Mouse (Mus musculus) heart, embryonic 10.5 days (tissue): ENCODE results near the gene Camta1. TPM values are rescaled to one million over a fixed set of nuclear protein-coding genes. Genes with fewer than 3 reads are reported as not detected.

Experiments
- DNase-seq: peaks from one replicate; pipeline ENCODE4 v3.0.0-alpha.2; 2017; ENCODE audit warnings: low spot score
- H3K27ac ChIP-seq: fragments of 300-500 bp; sonication (generic); 2 replicates; pipeline ENCODE4 v1.5.1; 2016; ENCODE audit warnings: mild to moderate bottlenecking
- H3K27me3 ChIP-seq: fragments of 300-500 bp; sonication (generic); 2 replicates; pipeline ENCODE4 v1.6.1; 2016; ENCODE audit warnings: mild to moderate bottlenecking; ENCODE audit not compliant: poor library complexity, insufficient read depth, severe bottlenecking
- H3K36me3 ChIP-seq: fragments of 300-500 bp; sonication (generic); 2 replicates; pipeline ENCODE4 v1.6.1; 2016; ENCODE audit warnings: mild to moderate bottlenecking, moderate library complexity
- H3K4me1 ChIP-seq: fragments of 300-500 bp; sonication (generic); 2 replicates; pipeline ENCODE4 v1.6.1; 2016; ENCODE audit warnings: mild to moderate bottlenecking
- H3K4me3 ChIP-seq: fragments of 300-500 bp; sonication (generic); 2 replicates; pipeline ENCODE4 v1.5.1; 2016; ENCODE audit warnings: mild to moderate bottlenecking, moderate library complexity
- H3K9me3 ChIP-seq: fragments of 300-500 bp; sonication (generic); 2 replicates; pipeline ENCODE4 v1.6.1; 2016; ENCODE audit warnings: mild to moderate bottlenecking, moderate library complexity
- WGBS: fragments of 180-500 bp; shearing (Covaris S2); methylation state at CpG from one replicate; pipeline ENCODE4 v1.1.7; 2016; 5-methylcytosine and 5-hydroxymethylcytosine counted together
- polyA plus RNA-seq: library from polyadenylated mRNA; unstranded; fragments of >200 nt; fragmentation: Nextera tagmentation; extraction: Ambion mirVana; gene quantifications from 2 replicates; pipeline ENCODE4 v1.2.1, GENCODE M21; 2016

Gene Camta1
- polyA plus RNA-seq, 1 experiment from 2014 or later, result 115 TPM

- Histone ChIP-seq H3K36me3 (0 out of 2 replicates have a peak, but pooled peaks cover 3% of the 10 kb centered on the region), H3K4me3 (peak overlapping the region; percentile 40), H3K9me3 (peaks cover 10% of the 10 kb centered on the region), H3K4me1 (peaks cover 43% of the 10 kb centered on the region), H3K27ac (no peak overlapping the region), H3K27me3 (peaks cover 30% of the 10 kb centered on the region)
- WGBS, result 6% methylated on average over 13 of the region's 13 CpGs
- peak; percentile 94 for DNase-seq
Observed at GRCm38 (mm10) chr4:151141196-151141880, 720.3 kb downstream of the Camta1 start.

GRCm38 (mm10) chr4:151140368-151140982 is 721.2 kb downstream of the Camta1 start:
- peaks cover 32% of the 10 kb centered on the region for H3K27me3 ChIP-seq
- peaks cover 43% of the 10 kb centered on the region for H3K4me1 ChIP-seq
- 0 out of 2 replicates have a peak, but pooled peaks cover 3% of the 10 kb centered on the region for H3K36me3 ChIP-seq
- 17% methylated on average over 20 of the region's 20 CpGs for WGBS
- H3K27ac ChIP-seq, result no peak overlapping the region
- peaks cover 10% of the 10 kb centered on the region for H3K9me3 ChIP-seq
- DNase-seq, result no peak
- H3K4me3 ChIP-seq, result peak overlapping the region; percentile 40

GRCm38 (mm10) chr4:151139053-151139840 is 722.4 kb downstream of the Camta1 start:
- 4% methylated on average over 20 of the region's 20 CpGs for WGBS
- DNase-seq, result no peak
- H3K27ac ChIP-seq, result peak overlapping the region; percentile 49

GRCm38 (mm10) chr4:151138586-151138985 is 723.1 kb downstream of the Camta1 start:
- no peaks in the 10 kb centered on the region for H3K36me3 ChIP-seq
- H3K27ac ChIP-seq, result peak overlapping the region; percentile 49; the same call in 1 of the 2 replicates
- peaks cover 49% of the 10 kb centered on the region for H3K4me1 ChIP-seq
- peaks cover 45% of the 10 kb centered on the region for H3K27me3 ChIP-seq
- DNase-seq, result no peak
- 30% methylated on average over 2 of the region's 2 CpGs for whole genome bisulfite sequencing
- no peak overlapping the region for H3K4me3 ChIP-seq
- H3K9me3 ChIP-seq, result no peaks in the 10 kb centered on the region

More at GRCm38 (mm10) chr4:151139053-151139840, 722.4 kb downstream of the Camta1 start:
- H3K9me3 ChIP-seq, result peaks cover 7% of the 10 kb centered on the region; the same call in 1 of the 2 replicates
- peaks cover 43% of the 10 kb centered on the region for H3K4me1 ChIP-seq
- 0 out of 2 replicates have a peak, but pooled peaks cover 2% of the 10 kb centered on the region for H3K36me3 ChIP-seq
- peak overlapping the region; percentile 39; the same call in 1 of the 2 replicates for H3K4me3 ChIP-seq
- peaks cover 41% of the 10 kb centered on the region for H3K27me3 ChIP-seq

- Histone ChIP-seq H3K27me3 (peaks cover 47% of the 10 kb centered on the region), H3K4me3 (peak overlapping the region; percentile 3; the same call in 1 of the 2 replicates), H3K9me3 (no peaks in the 10 kb centered on the region), H3K4me1 (peaks cover 46% of the 10 kb centered on the region), H3K27ac (peak overlapping the region; percentile 49; the same call in 1 of the 2 replicates), H3K36me3 (no peaks in the 10 kb centered on the region)
- WGBS, result 18% methylated on average over 10 of the region's 10 CpGs
- no peak for DNase-seq
Observed at GRCm38 (mm10) chr4:151138135-151138534, 723.5 kb downstream of the Camta1 start.

GRCm38 (mm10) chr4:151137701-151138100 is 724.0 kb downstream of the Camta1 start:
- H3K9me3 ChIP-seq, result no peaks in the 10 kb centered on the region
- no peak for DNase-seq
- peak overlapping the region; percentile 3; the same call in 1 of the 2 replicates for H3K4me3 ChIP-seq
- peaks cover 46% of the 10 kb centered on the region for H3K4me1 ChIP-seq
- peak overlapping the region; percentile 24; the same call in 1 of the 2 replicates for H3K27ac ChIP-seq
- WGBS, result 53% methylated on average over 5 of the region's 5 CpGs
- H3K27me3 ChIP-seq, result peaks cover 51% of the 10 kb centered on the region
- H3K36me3 ChIP-seq, result no peaks in the 10 kb centered on the region

GRCm38 (mm10) chr4:151135491-151135890 is 726.2 kb downstream of the Camta1 start:
- WGBS, result 86% methylated on average over 8 of the region's 8 CpGs
- Histone ChIP-seq H3K9me3 (no peaks in the 10 kb centered on the region), H3K27ac (no peak overlapping the region), H3K4me1 (peaks cover 46% of the 10 kb centered on the region), H3K27me3 (peaks cover 58% of the 10 kb centered on the region), H3K4me3 (no peak overlapping the region), H3K36me3 (no peaks in the 10 kb centered on the region)
- DNase-seq, result no peak

GRCm38 (mm10) chr4:151133760-151134159 is 727.9 kb downstream of the Camta1 start:
- Histone ChIP-seq H3K9me3 (no peaks in the 10 kb centered on the region), H3K36me3 (no peaks in the 10 kb centered on the region), H3K4me3 (no peak overlapping the region), H3K27me3 (peaks cover 54% of the 10 kb centered on the region), H3K4me1 (peaks cover 39% of the 10 kb centered on the region), H3K27ac (no peak overlapping the region)
- DNase-seq, result no peak
- 43% methylated on average over 4 of the region's 4 CpGs for WGBS

GRCm38 (mm10) chr4:151132493-151132892 is 729.2 kb downstream of the Camta1 start:
- H3K36me3 ChIP-seq, result no peaks in the 10 kb centered on the region
- H3K27me3 ChIP-seq, result peaks cover 45% of the 10 kb centered on the region
- DNase-seq, result no peak
- H3K4me1 ChIP-seq, result peaks cover 36% of the 10 kb centered on the region
- H3K9me3 ChIP-seq, result no peaks in the 10 kb centered on the region
- no peak overlapping the region for H3K27ac ChIP-seq
- WGBS, result 65% methylated on average over 9 of the region's 9 CpGs
- H3K4me3 ChIP-seq, result no peak overlapping the region

- 61% methylated on average over 9 of the region's 9 CpGs for WGBS
- no peak for DNase-seq
- Histone ChIP-seq H3K27me3 (peaks cover 45% of the 10 kb centered on the region), H3K9me3 (no peaks in the 10 kb centered on the region), H3K4me3 (no peak overlapping the region), H3K27ac (peak overlapping the region; percentile 31), H3K36me3 (no peaks in the 10 kb centered on the region), H3K4me1 (peaks cover 39% of the 10 kb centered on the region)
Observed at GRCm38 (mm10) chr4:151130756-151131490, 730.8 kb downstream of the Camta1 start.

- H3K27ac ChIP-seq, result peak overlapping the region; percentile 93
- no peak for DNase-seq
- no peaks in the 10 kb centered on the region for H3K36me3 ChIP-seq
- H3K4me3 ChIP-seq, result peak overlapping the region; percentile 75
- H3K27me3 ChIP-seq, result peaks cover 41% of the 10 kb centered on the region
- peaks cover 45% of the 10 kb centered on the region for H3K4me1 ChIP-seq
- no peaks in the 10 kb centered on the region for H3K9me3 ChIP-seq
- WGBS, result 67% methylated on average over 16 of the region's 16 CpGs
Observed at GRCm38 (mm10) chr4:151129725-151130557, 731.7 kb downstream of the Camta1 start.
